Mouse (Mus musculus) myocyte (in vitro differentiated cells): ENCODE data around the gene Sds.

Experiments
- E2F4 ChIP-seq: IDR thresholded peaks from one replicate; pipeline ENCODE4 v1.6.1; 2011; ENCODE audit warnings: mild to moderate bottlenecking, control low read depth, moderate library complexity; ENCODE audit not compliant: insufficient read depth
- MAX ChIP-seq: IDR thresholded peaks from one replicate; pipeline ENCODE4 v1.6.1; 2011; ENCODE audit warnings: low read depth, mild to moderate bottlenecking, control low read depth
- MYOD1 ChIP-seq, 3 experiments: IDR thresholded peaks; one replicate each; pipeline ENCODE4 v1.6.1; 2011; ENCODE audit warnings: control low read depth in 2 of 3, low read depth in 2 of 3, mild to moderate bottlenecking in 2 of 3, moderate library complexity in 1 of 3; ENCODE audit not compliant: insufficient read length in 2 of 3, control insufficient read depth in 1 of 3

DNA sequence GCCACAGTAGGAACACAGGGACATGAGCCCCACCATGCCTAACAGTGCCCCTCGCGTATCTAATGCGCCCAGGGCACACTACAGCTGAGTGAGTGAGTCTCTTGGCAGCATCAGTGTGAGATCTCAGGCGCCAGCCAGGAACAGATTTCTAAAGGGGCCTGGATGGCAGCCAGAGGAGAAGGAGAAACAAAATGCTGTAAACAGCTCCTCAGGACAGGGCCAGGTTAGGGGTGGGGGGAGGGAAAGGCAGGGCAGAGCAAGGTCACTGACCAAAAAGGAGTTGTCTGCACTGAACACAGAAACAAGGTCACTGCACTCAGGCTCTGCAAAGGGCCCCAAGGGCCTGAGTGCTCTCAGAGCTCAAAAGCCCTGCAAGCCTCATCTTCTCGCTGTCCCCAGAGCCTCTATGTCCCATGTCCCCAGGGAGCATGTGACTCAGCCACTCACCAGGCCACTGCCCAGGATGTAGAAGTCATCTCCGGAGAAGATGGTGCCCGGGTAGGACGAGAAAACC is 14.4 kb downstream of the Sds start:
- TF ChIP-seq MAX = no peak
- no peak for TF ChIP-seq E2F4
- TF ChIP-seq MYOD1 (IDR thresholded peaks at IDR 0.05; ENCODE audit: control insufficient read depth in 1 of 3, insufficient read length in 2 of 3, low read depth in 2 of 3) = no peak
